Mouse (Mus musculus): ENCODE data around the gene Gm44511.

DNA sequence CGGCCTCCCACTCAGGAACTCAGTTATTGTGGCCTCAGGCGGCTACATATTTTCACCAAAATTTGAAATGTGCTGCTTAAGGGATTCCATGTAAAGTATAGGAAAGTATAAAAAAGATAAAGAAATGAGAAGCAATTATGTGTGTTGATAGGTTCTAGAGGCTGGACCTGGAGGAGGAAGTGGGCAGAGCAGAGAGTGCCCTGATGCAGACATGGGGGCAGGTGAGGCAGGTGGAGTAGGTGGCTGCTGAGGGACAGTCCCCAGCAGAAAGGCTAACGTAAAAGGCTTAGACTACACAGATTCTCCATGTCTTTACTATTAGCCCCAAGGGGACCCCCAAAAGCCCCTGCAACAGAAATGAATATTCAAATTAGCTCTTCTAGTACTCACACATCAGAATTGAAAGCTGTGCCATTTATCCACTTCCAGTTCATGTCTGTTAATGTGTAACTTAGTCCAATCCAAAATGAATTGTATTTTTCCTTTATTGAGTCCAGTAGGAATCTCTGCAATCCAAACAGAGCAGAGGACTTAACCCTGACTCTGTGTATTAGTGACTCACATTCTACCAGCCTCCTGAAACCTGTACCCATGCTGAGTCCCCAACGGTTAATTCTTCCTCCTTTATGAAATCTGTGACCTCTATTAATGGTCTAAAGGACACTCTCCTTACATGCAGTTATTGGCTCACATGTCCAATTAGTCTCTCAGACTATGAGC, 7.9 kb downstream of the Gm44511 start:
- TF ChIP-seq POLR2A (IDR thresholded peaks at IDR 0.05; ENCODE audit: low read depth, low read length) (no peak), CTCF (conservative IDR thresholded peaks at IDR 0.05; ENCODE audit: insufficient read depth, insufficient read length, low read depth, low read length) (no peak)
